Mouse (Mus musculus) heart, embryonic 13.5 days (tissue): ENCODE data around the gene Alg9. TPM values are rescaled to one million over a fixed set of nuclear protein-coding genes. Genes with fewer than 3 reads are reported as not detected.
A peak's percentile ranks its signal among the peaks of the same experiment; 100 is the strongest.

ENCODE experiments used
- ATAC-seq: fragments of 200-750 bp; cut with Nextera tagmentation; 2 replicates; pipeline ENCODE4 v1.8.0; 2017; ENCODE audit warnings: moderate TSS enrichment; ENCODE audit not compliant: insufficient number of reproducible peaks, low FRiP score, low TSS enrichment; ENCODE audit errors: extremely low read depth
- H3K27ac ChIP-seq: fragments of 300-500 bp; sonication (generic); replicated peaks from 2 replicates; pipeline ENCODE4 v1.5.1; 2015; ENCODE audit warnings: moderate library complexity, mild to moderate bottlenecking, inconsistent platforms
- H3K27me3 ChIP-seq: fragments of 300-500 bp; sonication (generic); replicated peaks from 2 replicates; pipeline ENCODE4 v1.6.1; 2015; ENCODE audit warnings: mild to moderate bottlenecking, inconsistent platforms
- H3K36me3 ChIP-seq: fragments of 300-500 bp; sonication (generic); 2 replicates; pipeline ENCODE4 v1.6.1; 2015; ENCODE audit warnings: mild to moderate bottlenecking, inconsistent platforms
- H3K4me1 ChIP-seq: fragments of 300-500 bp; sonication (generic); 2 replicates; pipeline ENCODE4 v1.6.1; 2015; ENCODE audit warnings: inconsistent platforms
- H3K4me2 ChIP-seq: fragments of 300-500 bp; sonication (generic); 2 replicates; pipeline ENCODE4 v1.6.1; 2015; ENCODE audit warnings: inconsistent platforms, mild to moderate bottlenecking, moderate library complexity
- H3K4me3 ChIP-seq: fragments of 300-500 bp; sonication (generic); 2 replicates; pipeline ENCODE4 v1.5.1; 2015; ENCODE audit warnings: moderate library complexity, mild to moderate bottlenecking, inconsistent platforms
- H3K9ac ChIP-seq: fragments of 300-500 bp; sonication (generic); 2 replicates; pipeline ENCODE4 v1.6.1; 2015; ENCODE audit warnings: inconsistent platforms, mild to moderate bottlenecking, moderate library complexity
- H3K9me3 ChIP-seq: fragments of 300-500 bp; sonication (generic); 2 replicates; pipeline ENCODE4 v1.6.1; 2016; ENCODE audit warnings: inconsistent platforms
- WGBS: fragments of 180-500 bp; shearing (Covaris S2); methylation state at CpG from one replicate; pipeline ENCODE4 v1.1.7; 2015; ENCODE audit warnings: mixed read lengths; 5-methylcytosine and 5-hydroxymethylcytosine counted together
- polyA plus RNA-seq: library from polyadenylated mRNA; unstranded; fragments of >200 nt; fragmentation: Nextera tagmentation; extraction: Ambion mirVana; gene quantifications from 2 replicates; pipeline ENCODE4 v1.2.1, GENCODE M21; 2015

Gene Alg9
- polyA plus RNA-seq, 1 experiment from 2014 or later: 27.3 TPM

DNA sequence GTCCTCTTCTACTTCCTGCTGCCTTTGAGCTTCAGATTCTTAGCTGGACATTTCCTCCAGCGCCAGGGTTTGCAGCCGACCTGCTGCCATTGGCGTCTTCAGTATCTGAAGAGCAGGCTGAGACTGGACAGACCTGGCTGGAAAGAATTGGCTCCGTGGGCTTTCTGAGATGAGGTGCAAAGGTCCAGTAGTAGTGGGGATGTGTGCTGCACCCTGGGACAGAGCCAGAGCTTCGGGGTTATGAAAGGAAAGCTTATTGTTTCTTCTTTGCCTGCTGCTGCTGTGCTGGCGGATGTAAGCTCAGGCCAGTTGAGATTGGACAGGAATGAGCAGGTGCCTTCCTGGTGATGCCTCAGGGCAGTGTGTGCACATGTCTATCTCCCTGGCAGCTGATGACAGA lies 99.2 kb downstream of the Alg9 start:
- peaks cover 90% of the 10 kb centered on the region for H3K36me3 ChIP-seq
- 80% methylated on average over 6 of the region's 6 CpGs for WGBS

DNA sequence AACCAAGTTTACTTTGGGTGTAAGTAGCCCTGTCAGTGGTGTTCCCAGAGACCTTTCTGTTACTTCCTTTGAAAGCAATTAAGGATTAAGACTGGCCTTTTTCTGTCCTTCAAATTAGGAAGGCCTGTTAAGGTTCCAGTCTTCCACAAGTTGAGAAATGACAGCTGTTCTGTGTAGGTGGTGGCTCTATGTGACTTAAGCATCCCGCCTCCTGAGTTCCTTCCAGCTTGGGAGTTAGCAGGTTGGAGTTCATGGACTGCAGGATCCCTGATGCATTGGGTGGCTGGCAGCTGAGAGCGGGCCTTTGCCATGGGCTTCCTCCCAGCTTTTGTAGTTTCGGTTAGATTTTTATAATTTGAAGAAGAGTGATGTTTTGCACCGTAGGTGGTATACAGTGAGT lies 100.7 kb downstream of the Alg9 start:
- Histone ChIP-seq H3K4me3 (no peak overlapping the region), H3K9me3 (no peaks in the 10 kb centered on the region), H3K4me2 (no peak overlapping the region), H3K27me3 (no peaks in the 10 kb centered on the region), H3K4me1 (peaks cover 11% of the 10 kb centered on the region), H3K27ac (no peak overlapping the region), H3K36me3 (peaks cover 93% of the 10 kb centered on the region), H3K9ac (no peak overlapping the region)
- ATAC-seq: no peak
- 92% methylated on average over 4 of the region's 4 CpGs for WGBS

More for the DNA sequence above, 99.2 kb downstream of the Alg9 start:
- H3K4me1 ChIP-seq: peaks cover 11% of the 10 kb centered on the region
- no peaks in the 10 kb centered on the region for H3K27me3 ChIP-seq
- no peak for ATAC-seq
- H3K4me2 ChIP-seq: no peak overlapping the region
- H3K9ac ChIP-seq: no peak overlapping the region
- no peaks in the 10 kb centered on the region for H3K9me3 ChIP-seq
- no peak overlapping the region for H3K4me3 ChIP-seq
- H3K27ac ChIP-seq: no peak overlapping the region

- Histone ChIP-seq H3K4me2 (no peak overlapping the region), H3K4me3 (no peak overlapping the region), H3K27me3 (no peaks in the 10 kb centered on the region), H3K4me1 (peaks cover 11% of the 10 kb centered on the region), H3K9ac (no peak overlapping the region), H3K36me3 (peaks cover 93% of the 10 kb centered on the region), H3K27ac (no peak overlapping the region), H3K9me3 (no peaks in the 10 kb centered on the region)
- 85% methylated on average over 3 of the region's 3 CpGs for WGBS
- no peak for ATAC-seq
These were observed 101.5 kb downstream of the Alg9 start for GRCm38 (mm10) chr9:50876287-50876686.

- Histone ChIP-seq H3K27me3 (no peaks in the 10 kb centered on the region), H3K36me3 (peaks cover 99% of the 10 kb centered on the region)
These were observed 102.6 kb downstream of the Alg9 start for GRCm38 (mm10) chr9:50877431-50877830.

GRCm38 (mm10) chr9:50882183-50882582 lies 107.4 kb downstream of the Alg9 start:
- H3K36me3 ChIP-seq: peaks cover 71% of the 10 kb centered on the region
- peaks cover 30% of the 10 kb centered on the region for H3K4me1 ChIP-seq
- no peaks in the 10 kb centered on the region for H3K9me3 ChIP-seq
- ATAC-seq: no peak
- H3K27ac ChIP-seq: no peak overlapping the region
- no peak overlapping the region for H3K4me3 ChIP-seq
- WGBS: 82% methylated on average over 2 of the region's 2 CpGs
- no peaks in the 10 kb centered on the region for H3K27me3 ChIP-seq
- no peak overlapping the region for H3K9ac ChIP-seq
- no peak overlapping the region for H3K4me2 ChIP-seq

More at GRCm38 (mm10) chr9:50877431-50877830, 102.6 kb downstream of the Alg9 start:
- H3K4me2 ChIP-seq: no peak overlapping the region
- H3K4me1 ChIP-seq: peaks cover 11% of the 10 kb centered on the region
- 56% methylated on average over 3 of the region's 3 CpGs for WGBS
- H3K27ac ChIP-seq: no peak overlapping the region
- no peak overlapping the region for H3K4me3 ChIP-seq
- ATAC-seq: no peak
- H3K9ac ChIP-seq: no peak overlapping the region
- H3K9me3 ChIP-seq: no peaks in the 10 kb centered on the region

- Histone ChIP-seq H3K4me1 (peaks cover 44% of the 10 kb centered on the region), H3K4me2 (no peak overlapping the region), H3K27ac (peak overlapping the region; percentile 10), H3K36me3 (peaks cover 56% of the 10 kb centered on the region), H3K27me3 (no peaks in the 10 kb centered on the region), H3K4me3 (no peak overlapping the region), H3K9me3 (no peaks in the 10 kb centered on the region), H3K9ac (no peak overlapping the region; the same call in 1 of the 2 replicates)
- WGBS: 78% methylated on average over 8 of the region's 8 CpGs
- ATAC-seq: no peak
These were observed 109.3 kb downstream of the Alg9 start for GRCm38 (mm10) chr9:50884093-50884492.

DNA sequence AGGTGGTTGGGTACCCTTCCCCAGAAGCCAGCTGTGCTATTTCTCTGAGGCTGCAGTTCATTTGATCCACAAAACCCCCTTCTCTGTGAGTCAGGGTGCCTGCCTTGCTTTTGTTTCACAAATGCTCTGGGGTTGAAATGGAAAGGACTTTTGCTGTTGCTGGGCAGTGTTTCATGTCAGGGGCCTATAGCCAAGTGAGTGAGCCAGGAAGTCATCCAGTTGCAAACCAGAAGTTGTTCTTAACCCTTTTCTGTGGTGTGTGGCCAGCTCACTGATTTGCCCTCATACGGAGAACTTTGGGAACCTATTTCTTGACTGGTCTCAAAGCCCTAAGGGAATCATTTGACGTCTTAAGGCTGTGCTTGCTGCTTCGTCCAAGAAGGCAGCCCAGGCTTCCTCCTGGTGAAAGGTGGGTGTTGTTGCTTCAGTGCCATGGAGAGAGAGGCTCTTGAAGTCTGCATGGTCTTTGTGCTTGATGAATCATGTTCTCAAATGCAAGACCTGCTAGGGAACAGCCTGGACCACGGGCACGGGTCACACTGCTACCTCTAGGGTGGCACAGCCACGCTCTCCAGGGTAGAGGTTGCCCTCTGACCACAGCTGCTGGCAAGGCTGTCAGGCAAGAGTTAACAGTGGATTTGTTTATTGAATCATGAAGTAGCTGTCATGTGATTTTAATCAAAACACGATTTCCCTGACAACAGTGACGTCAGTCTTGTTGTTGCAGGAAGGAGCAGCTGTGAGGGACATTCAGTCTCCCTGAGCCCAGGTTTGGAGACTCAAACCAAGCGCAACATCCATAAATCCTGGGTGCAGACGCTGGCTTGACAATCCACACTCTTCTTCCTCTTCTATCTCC lies 110.2 kb downstream of the Alg9 start:
- Histone ChIP-seq H3K9me3 (no peaks in the 10 kb centered on the region), H3K4me1 (peaks cover 47% of the 10 kb centered on the region), H3K4me2 (no peak overlapping the region), H3K4me3 (no peak overlapping the region), H3K27me3 (no peaks in the 10 kb centered on the region), H3K9ac (no peak overlapping the region), H3K36me3 (peaks cover 48% of the 10 kb centered on the region), H3K27ac (peak overlapping the region; percentile 10; the same call in 1 of the 2 replicates)
- no peak for ATAC-seq
- 76% methylated on average over 10 of the region's 10 CpGs for WGBS

DNA sequence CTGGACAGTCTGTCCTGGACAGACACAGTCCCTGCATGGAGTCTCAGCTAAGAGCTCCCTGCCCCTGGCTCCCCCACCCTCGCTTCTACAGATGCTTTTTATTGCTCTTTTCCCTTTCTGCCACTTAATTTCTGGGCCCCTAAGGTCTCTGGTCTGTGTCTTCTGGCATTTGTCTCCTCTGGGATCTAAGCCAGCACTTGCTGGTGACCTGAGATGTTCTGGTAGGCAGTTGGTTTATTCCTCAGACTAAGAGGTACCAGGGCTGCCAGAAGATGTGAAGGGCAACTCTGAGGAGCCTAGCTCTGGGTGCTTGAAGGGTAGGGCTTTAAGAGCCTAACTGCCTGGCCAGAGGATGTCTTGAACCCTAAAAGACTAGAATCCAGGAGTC lies 110.8 kb downstream of the Alg9 start:
- H3K9ac ChIP-seq: no peak overlapping the region; the same call in 1 of the 2 replicates
- H3K4me3 ChIP-seq: no peak overlapping the region
- no peaks in the 10 kb centered on the region for H3K9me3 ChIP-seq
- H3K27me3 ChIP-seq: no peaks in the 10 kb centered on the region
- 0 out of 2 replicates have a peak overlapping the region, but pooled peaks have one; percentile 2 for H3K27ac ChIP-seq
- no peak overlapping the region for H3K4me2 ChIP-seq
- H3K4me1 ChIP-seq: peaks cover 47% of the 10 kb centered on the region
- 69% methylated on average over 1 of the region's 1 CpGs for WGBS
- H3K36me3 ChIP-seq: peaks cover 42% of the 10 kb centered on the region
- no peak for ATAC-seq

GRCm38 (mm10) chr9:50886870-50887269 lies 112.1 kb downstream of the Alg9 start:
- 100% methylated on average over 1 of the region's 1 CpGs for WGBS
- H3K4me3 ChIP-seq: no peak overlapping the region
- no peaks in the 10 kb centered on the region for H3K27me3 ChIP-seq
- peaks cover 42% of the 10 kb centered on the region for H3K36me3 ChIP-seq
- ATAC-seq: no peak
- no peak overlapping the region for H3K4me2 ChIP-seq
- H3K4me1 ChIP-seq: peaks cover 47% of the 10 kb centered on the region
- H3K9me3 ChIP-seq: no peaks in the 10 kb centered on the region
- H3K27ac ChIP-seq: peak overlapping the region; percentile 44
- H3K9ac ChIP-seq: no peak overlapping the region

DNA sequence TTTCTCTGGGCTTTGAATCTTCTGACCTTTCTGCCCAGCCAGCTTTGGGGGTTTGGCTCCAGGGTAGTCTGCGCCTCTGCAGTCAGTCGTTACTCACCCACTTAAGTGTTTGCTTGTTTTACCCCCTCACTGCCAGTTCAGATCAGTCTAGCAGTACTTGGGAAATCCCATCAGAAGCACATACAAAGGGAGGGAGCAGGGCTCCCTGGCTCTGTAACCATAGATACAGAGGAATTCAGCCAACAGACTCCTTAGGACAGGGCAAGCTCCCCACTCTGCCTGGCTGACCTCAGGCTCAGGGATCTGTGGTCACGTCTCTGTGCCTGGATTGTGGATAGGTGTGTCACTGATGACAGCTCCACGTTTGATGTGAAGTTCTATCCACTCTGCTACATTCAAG lies 112.5 kb downstream of the Alg9 start:
- Histone ChIP-seq H3K27me3 (no peaks in the 10 kb centered on the region), H3K4me2 (no peak overlapping the region), H3K4me1 (peaks cover 47% of the 10 kb centered on the region), H3K9ac (no peak overlapping the region), H3K27ac (peak overlapping the region; percentile 44), H3K9me3 (no peaks in the 10 kb centered on the region), H3K36me3 (peaks cover 41% of the 10 kb centered on the region), H3K4me3 (no peak overlapping the region)
- ATAC-seq: no peak
- WGBS: 27% methylated on average over 4 of the region's 4 CpGs

DNA sequence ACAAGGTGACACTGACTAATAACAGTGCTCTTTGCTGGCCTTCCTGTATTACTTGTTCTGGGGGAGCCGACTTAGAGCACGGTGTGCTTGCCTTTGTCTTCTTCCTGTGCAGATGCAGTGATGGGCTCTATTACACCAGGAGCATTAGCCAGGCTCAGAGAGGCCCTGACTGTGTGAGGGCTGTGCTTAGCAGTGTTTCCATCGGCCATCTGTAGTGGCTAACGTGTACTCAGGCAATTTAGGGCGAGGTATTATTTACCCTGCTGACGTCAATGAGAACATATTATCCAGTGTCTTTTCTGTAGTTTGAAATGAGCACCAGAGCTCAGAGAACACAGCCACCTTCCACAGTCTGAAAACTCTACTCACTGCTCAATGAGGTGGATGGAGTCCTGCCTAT lies 114.4 kb downstream of the Alg9 start:
- no peak for ATAC-seq

GRCm38 (mm10) chr9:50889964-50890363 lies 115.1 kb downstream of the Alg9 start:
- WGBS: 52% methylated on average over 4 of the region's 4 CpGs
- no peaks in the 10 kb centered on the region for H3K9me3 ChIP-seq
- no peak overlapping the region for H3K4me3 ChIP-seq
- no peak overlapping the region for H3K4me2 ChIP-seq
- no peak for ATAC-seq
- H3K36me3 ChIP-seq: peaks cover 41% of the 10 kb centered on the region
- no peak overlapping the region for H3K27ac ChIP-seq
- H3K9ac ChIP-seq: no peak overlapping the region
- H3K27me3 ChIP-seq: no peaks in the 10 kb centered on the region
- peaks cover 44% of the 10 kb centered on the region for H3K4me1 ChIP-seq

More for the DNA sequence above, 114.4 kb downstream of the Alg9 start:
- Histone ChIP-seq H3K4me3 (no peak overlapping the region), H3K9me3 (no peaks in the 10 kb centered on the region), H3K27me3 (no peaks in the 10 kb centered on the region), H3K36me3 (peaks cover 38% of the 10 kb centered on the region), H3K9ac (no peak overlapping the region), H3K4me2 (no peak overlapping the region), H3K4me1 (peaks cover 51% of the 10 kb centered on the region), H3K27ac (no peak overlapping the region)
- 62% methylated on average over 6 of the region's 6 CpGs for WGBS
